Comparison of ENCODE assay signal across 10 mouse cellular contexts in genomic region chr7:30315559-30316529, GRCm38 (mm10). TPM values are rescaled to one million over a fixed set of nuclear protein-coding genes. Genes with fewer than 3 reads are reported as not detected.
DNase-seq lines count a peak whose midpoint lies in the region; ATAC-seq and TF ChIP-seq lines count a peak whose summit lies in the region.
"Had no signal": no experiment of that assay in that cellular context is flagged by ENCODE, and none has a peak within 500 bp of the region (broad histone marks: within the 10 kb centered on the region; RNA-seq: fewer than 3 reads in every experiment).

No protein-coding gene starts in this region.

- DNase-seq in kidney, postnatal 0 days (ENCODE audit: low spot score): no peak
- no peak for DNase-seq in kidney, postnatal 25 days
- no peak for DNase-seq in spleen, adult 18-20 months
- DNase-seq in testis, postnatal 10 days (ENCODE audit: low spot score): no peak
- DNase-seq: heart, postnatal 14 days had no signal

- H3K4me3 ChIP-seq in erythroblast, embryonic 14.5 days (replicated peaks): peak overlapping the region; percentile 44
- peak overlapping the region; percentile 37 for H3K4me3 ChIP-seq in kidney, postnatal 0 days (replicated peaks; ENCODE audit: low read depth, low read length)
- H3K4me3 ChIP-seq in embryonic facial prominence, embryonic 15.5 days (replicated peaks): peak overlapping the region; percentile 43
- no peak overlapping the region; the same call in 1 of the 2 replicates for H3K4me3 ChIP-seq in liver, embryonic 16.5 days (ENCODE audit: low read depth, low read length)

- H3K4me2 ChIP-seq in kidney, postnatal 0 days (ENCODE audit: low read length): peak overlapping the region; percentile 57
- peak overlapping the region; percentile 47 for H3K4me2 ChIP-seq in embryonic facial prominence, embryonic 15.5 days (replicated peaks)
- H3K4me2 ChIP-seq in liver, embryonic 16.5 days (ENCODE audit: low read depth, low read length): peak overlapping the region; percentile 38; the same call in 1 of the 2 replicates

- no peak for ATAC-seq in erythroblast, adult 5-6 weeks (replicated peaks; ENCODE audit: low FRiP score, poor library complexity, severe bottlenecking)
- no peak for ATAC-seq in kidney, postnatal 0 days (replicated peaks; ENCODE audit: low FRiP score, low read depth)
- no peak for ATAC-seq in embryonic facial prominence, embryonic 15.5 days (ENCODE audit: insufficient number of reproducible peaks, low FRiP score, low TSS enrichment, low read depth)
- no peak for ATAC-seq in liver, embryonic 16.5 days (ENCODE audit: low read depth)

- H3K27ac ChIP-seq in kidney, postnatal 0 days: peak overlapping the region; percentile 83; the same call in 1 of the 2 replicates
- H3K27ac ChIP-seq in embryonic facial prominence, embryonic 15.5 days (replicated peaks): no peak overlapping the region
- no peak overlapping the region for H3K27ac ChIP-seq in liver, embryonic 16.5 days (ENCODE audit: low read length)
- H3K27ac ChIP-seq: macrophage had no signal

- H3K9me3 ChIP-seq in erythroblast, embryonic 14.5 days (ENCODE audit: control insufficient read depth, low read length): no peaks in the 10 kb centered on the region
- H3K9me3 ChIP-seq in kidney, postnatal 0 days (replicated peaks; ENCODE audit: low read length): no peaks in the 10 kb centered on the region
- no peaks in the 10 kb centered on the region for H3K9me3 ChIP-seq in embryonic facial prominence, embryonic 15.5 days (replicated peaks)
- no peaks in the 10 kb centered on the region for H3K9me3 ChIP-seq in liver, embryonic 16.5 days (replicated peaks; ENCODE audit: control insufficient read depth, low read length)

- no peaks in the 10 kb centered on the region for H3K27me3 ChIP-seq in erythroblast, embryonic 14.5 days (ENCODE audit: control insufficient read depth)
- no peaks in the 10 kb centered on the region for H3K27me3 ChIP-seq in kidney, postnatal 0 days (ENCODE audit: insufficient read depth, low read length)
- H3K27me3 ChIP-seq in embryonic facial prominence, embryonic 15.5 days: no peaks in the 10 kb centered on the region
- H3K27me3 ChIP-seq in liver, embryonic 16.5 days (ENCODE audit: control insufficient read depth, insufficient read depth, low read depth, low read length): no peaks in the 10 kb centered on the region

- peaks cover 9% of the 10 kb centered on the region; the same call in 1 of the 2 replicates for H3K36me3 ChIP-seq in erythroblast, embryonic 14.5 days (ENCODE audit: control insufficient read depth)
- peaks cover 5% of the 10 kb centered on the region; the same call in 1 of the 2 replicates for H3K36me3 ChIP-seq in kidney, postnatal 0 days (ENCODE audit: insufficient read depth, low read length)
- H3K36me3 ChIP-seq in embryonic facial prominence, embryonic 15.5 days: peaks cover 10% of the 10 kb centered on the region; the same call in 1 of the 2 replicates
- no peaks in the 10 kb centered on the region for H3K36me3 ChIP-seq in liver, embryonic 16.5 days (ENCODE audit: control insufficient read depth, insufficient read depth)

- H3K9ac ChIP-seq in kidney, postnatal 0 days (ENCODE audit: low read depth, low read length): peak overlapping the region; percentile 55; the same call in 1 of the 2 replicates
- H3K9ac ChIP-seq in embryonic facial prominence, embryonic 15.5 days: peak overlapping the region; percentile 9; the same call in 1 of the 2 replicates
- no peak overlapping the region for H3K9ac ChIP-seq in liver, embryonic 16.5 days (ENCODE audit: low read depth, low read length)

- peaks cover 17% of the 10 kb centered on the region for H3K4me1 ChIP-seq in erythroblast, embryonic 14.5 days (ENCODE audit: control insufficient read depth)
- 0 out of 2 replicates have a peak, but pooled peaks cover 8% of the 10 kb centered on the region for H3K4me1 ChIP-seq in kidney, postnatal 0 days (replicated peaks; ENCODE audit: insufficient read depth, low read length)
- peaks cover 14% of the 10 kb centered on the region for H3K4me1 ChIP-seq in embryonic facial prominence, embryonic 15.5 days
- H3K4me1 ChIP-seq in liver, embryonic 16.5 days (ENCODE audit: control insufficient read depth, low read depth, low read length): peaks cover 5% of the 10 kb centered on the region

- no peak for TF ChIP-seq CTCF in kidney, postnatal 0 days (IDR thresholded peaks at IDR 0.05; ENCODE audit: low read depth)

- 61% methylated on average over 13 of the region's 13 CpGs for WGBS in kidney, postnatal 0 days
- WGBS in embryonic facial prominence, embryonic 15.5 days: 65% methylated on average over 13 of the region's 13 CpGs
- WGBS in liver, embryonic 16.5 days (ENCODE audit: insufficient replicate concordance): 52% methylated on average over 13 of the region's 13 CpGs

RNA-seq across cellular contexts. Expression of gene Syne4, which starts 1.2 kb away (rescaled TPM):
- polyA plus RNA-seq in erythroblast, embryonic 14.5 days (2012): 0.04 and 0.13 TPM in 2 replicates
- not detected in 2 replicates for total RNA-seq in erythroblast, adult 5-6 weeks (2015; ENCODE audit: low replicate concordance)
- total RNA-seq in erythroblast, adult 5-6 weeks (2017; ENCODE audit: low replicate concordance): not detected in 2 replicates
- 79.0 and 88.4 TPM in 2 replicates for polyA plus RNA-seq in kidney, postnatal 0 days (2015; fragmentation: Nextera tagmentation; extraction: Ambion mirVana)
- 30.5 and 36.9 TPM in 2 replicates for polyA plus RNA-seq in embryonic facial prominence, embryonic 15.5 days (2015; fragmentation: Nextera tagmentation; extraction: Ambion mirVana)
- polyA plus RNA-seq in liver, embryonic 16.5 days (2015; fragmentation: Nextera tagmentation; extraction: Ambion mirVana): 17.0 and 22.4 TPM in 2 replicates

RNA-seq across cellular contexts. Expression of gene E130208F15Rik, which starts 5.7 kb away (rescaled TPM):
- polyA plus RNA-seq in erythroblast, embryonic 14.5 days (2012): not detected in 2 replicates
- not detected in 2 replicates for total RNA-seq in erythroblast, adult 5-6 weeks (2015; ENCODE audit: low replicate concordance)
- total RNA-seq in erythroblast, adult 5-6 weeks (2017; ENCODE audit: low replicate concordance): 1.5 TPM in 1 of 2 replicates, not detected in the other
- polyA plus RNA-seq in kidney, postnatal 0 days (2015; fragmentation: Nextera tagmentation; extraction: Ambion mirVana): not detected in 2 replicates
- polyA plus RNA-seq in embryonic facial prominence, embryonic 15.5 days (2015; fragmentation: Nextera tagmentation; extraction: Ambion mirVana): 0.60 and 1.9 TPM in 2 replicates
- polyA plus RNA-seq in liver, embryonic 16.5 days (2015; fragmentation: Nextera tagmentation; extraction: Ambion mirVana): 0.30 and 0.88 TPM in 2 replicates

RNA-seq across cellular contexts. Expression of gene Alkbh6, which starts 7.3 kb away (rescaled TPM):
- polyA plus RNA-seq in erythroblast, embryonic 14.5 days (2012): 2.1 and 2.8 TPM in 2 replicates
- total RNA-seq in erythroblast, adult 5-6 weeks (2015; ENCODE audit: low replicate concordance): 0.96 and 3.3 TPM in 2 replicates
- 2.0 and 5.4 TPM in 2 replicates for total RNA-seq in erythroblast, adult 5-6 weeks (2017; ENCODE audit: low replicate concordance)
- polyA plus RNA-seq in kidney, postnatal 0 days (2015; fragmentation: Nextera tagmentation; extraction: Ambion mirVana): 95.3 and 101 TPM in 2 replicates
- 84.9 and 92.8 TPM in 2 replicates for polyA plus RNA-seq in embryonic facial prominence, embryonic 15.5 days (2015; fragmentation: Nextera tagmentation; extraction: Ambion mirVana)
- 15.8 and 18.0 TPM in 2 replicates for polyA plus RNA-seq in liver, embryonic 16.5 days (2015; fragmentation: Nextera tagmentation; extraction: Ambion mirVana)

RNA-seq across cellular contexts. Expression of gene Sdhaf1, which starts 7.9 kb away (rescaled TPM):
- polyA plus RNA-seq in erythroblast, embryonic 14.5 days (2012): 0.45 and 0.47 TPM in 2 replicates
- 0.84 TPM in 1 of 2 replicates, not detected in the other for total RNA-seq in erythroblast, adult 5-6 weeks (2015; ENCODE audit: low replicate concordance)
- total RNA-seq in erythroblast, adult 5-6 weeks (2017; ENCODE audit: low replicate concordance): 0.77 and 2.8 TPM in 2 replicates
- 32.0 and 35.1 TPM in 2 replicates for polyA plus RNA-seq in kidney, postnatal 0 days (2015; fragmentation: Nextera tagmentation; extraction: Ambion mirVana)
- polyA plus RNA-seq in embryonic facial prominence, embryonic 15.5 days (2015; fragmentation: Nextera tagmentation; extraction: Ambion mirVana): 17.9 and 18.8 TPM in 2 replicates
- polyA plus RNA-seq in liver, embryonic 16.5 days (2015; fragmentation: Nextera tagmentation; extraction: Ambion mirVana): 4.3 and 4.6 TPM in 2 replicates

RNA-seq across cellular contexts. Expression of gene Clip3, which starts 24.3 kb away (rescaled TPM):
- not detected in 2 replicates for polyA plus RNA-seq in erythroblast, embryonic 14.5 days (2012)
- not detected in 2 replicates for total RNA-seq in erythroblast, adult 5-6 weeks (2015; ENCODE audit: low replicate concordance)
- not detected in 2 replicates for total RNA-seq in erythroblast, adult 5-6 weeks (2017; ENCODE audit: low replicate concordance)
- polyA plus RNA-seq in kidney, postnatal 0 days (2015; fragmentation: Nextera tagmentation; extraction: Ambion mirVana): 22.7 and 23.3 TPM in 2 replicates
- 36.3 and 47.3 TPM in 2 replicates for polyA plus RNA-seq in embryonic facial prominence, embryonic 15.5 days (2015; fragmentation: Nextera tagmentation; extraction: Ambion mirVana)
- 0.50 and 0.90 TPM in 2 replicates for polyA plus RNA-seq in liver, embryonic 16.5 days (2015; fragmentation: Nextera tagmentation; extraction: Ambion mirVana)
- polyA plus RNA-seq: macrophage had no signal

Comparison
In these comparisons a context has a peak if more than half of its experiments do, and no peak if none do; other contexts are left out.
1. RNA of gene Syne4, which starts 1.2 kb away (polyA plus RNA-seq): 79.0 to 88.4 TPM in kidney, postnatal 0 days, 30.5 to 36.9 TPM in embryonic facial prominence, embryonic 15.5 days and 17.0 to 22.4 TPM in liver, embryonic 16.5 days; 0.04 to 0.13 TPM in erythroblast, embryonic 14.5 days; every median in the first group is over 10 times any median in the second.
2. Peak in every context shown above with its lines, with median percentiles within 50 percentile points of each other: H3K4me2 ChIP-seq.